Mouse (Mus musculus): Measurements from ENCODE around the gene Trim71. TPM values are rescaled to one million over a fixed set of nuclear protein-coding genes. Genes with fewer than 3 reads are reported as not detected.
A peak's percentile ranks its signal among the peaks of the same experiment; 100 is the strongest.

Gene Trim71
- polyA plus RNA-seq, 1 experiment from 2014 or later, result 1.7 TPM

DNA sequence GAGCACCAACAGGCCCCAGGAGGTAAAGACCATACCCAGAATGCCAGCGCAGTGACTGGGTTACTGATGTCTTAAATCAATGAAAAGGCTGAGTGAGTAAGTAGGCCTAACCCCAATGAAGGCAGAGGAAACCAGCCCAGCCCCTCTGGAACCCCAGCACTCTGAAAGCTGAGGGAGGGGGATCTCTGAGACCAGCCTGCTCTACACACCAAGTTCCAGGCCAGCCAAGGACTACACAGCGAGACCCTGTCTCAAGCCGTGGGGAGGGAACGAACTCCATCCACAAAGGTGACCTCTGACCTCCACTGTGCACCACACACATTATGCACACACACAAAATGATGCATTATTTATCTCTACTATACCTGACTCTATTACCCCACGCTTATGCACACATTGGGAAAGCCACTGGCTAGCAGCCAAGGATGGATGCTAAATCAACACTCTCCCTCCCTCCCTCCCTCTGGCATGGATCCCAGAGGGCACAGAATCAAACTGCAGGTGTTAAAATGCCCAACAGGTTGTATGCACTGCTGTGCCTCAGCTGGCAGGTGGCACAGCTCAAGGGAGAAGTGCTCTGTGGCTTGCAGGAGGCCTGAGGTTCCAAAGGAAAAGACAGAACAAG lies 9.7 kb downstream of the Trim71 start:
- H3K27ac ChIP-seq, result peak overlapping the region; percentile 53
- H3K4me2 ChIP-seq, result no peak overlapping the region
- peak; percentile 66 for ATAC-seq
- H3K4me3 ChIP-seq, result no peak overlapping the region
- H3K36me3 ChIP-seq, result no peaks in the 10 kb centered on the region
- no peak overlapping the region for H3K9ac ChIP-seq
- peaks cover 31% of the 10 kb centered on the region for H3K27me3 ChIP-seq (replicated peaks)
- H3K9me3 ChIP-seq (replicated peaks), result no peaks in the 10 kb centered on the region
- 55% methylated on average over 5 of the region's 5 CpGs for WGBS (ENCODE audit: insufficient replicate concordance)
- H3K4me1 ChIP-seq, result peaks cover 22% of the 10 kb centered on the region

DNA sequence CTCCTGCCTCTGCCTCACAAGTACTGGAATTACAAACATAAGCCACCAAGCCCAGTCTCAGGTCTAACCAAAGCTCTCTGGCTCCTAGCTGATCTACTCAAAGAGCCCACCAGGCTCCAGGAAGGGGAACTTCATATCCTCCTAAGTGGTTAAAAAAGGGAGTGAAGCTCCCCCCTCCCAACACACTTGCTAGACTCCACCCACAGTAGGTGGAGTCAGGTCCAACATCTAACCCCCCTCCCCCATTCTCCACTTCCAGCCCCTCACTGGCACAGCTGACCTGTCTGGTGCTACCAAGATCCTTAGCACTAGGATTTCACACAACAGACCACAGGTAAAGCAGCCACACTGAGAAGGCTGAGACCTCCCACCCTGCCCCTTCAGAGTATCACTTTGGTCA lies 10.3 kb downstream of the Trim71 start:
- H3K27ac ChIP-seq, result peak overlapping the region; percentile 53
- no peak for ATAC-seq

DNA sequence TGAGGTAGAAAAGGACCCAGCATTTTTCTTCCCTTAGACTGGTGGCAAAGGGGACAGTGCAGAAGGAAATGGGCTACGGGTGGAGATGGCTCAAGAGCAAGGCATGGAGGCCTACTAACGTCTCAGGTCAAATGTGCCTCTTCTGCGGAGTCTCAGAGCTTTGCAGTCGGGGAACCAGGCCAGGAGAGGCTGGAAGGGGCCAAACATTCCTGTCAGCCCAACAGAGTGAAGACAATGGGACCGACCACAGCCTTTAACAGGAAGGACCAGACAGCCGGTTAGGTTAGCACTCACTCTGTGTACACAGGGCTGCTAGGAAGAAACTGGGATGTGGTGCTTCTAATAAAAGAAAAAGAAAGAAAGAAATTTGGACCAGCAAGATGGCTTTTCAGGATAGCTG lies 14.1 kb downstream of the Trim71 start:
- Histone ChIP-seq H3K4me2 (no peak overlapping the region), H3K27ac (no peak overlapping the region), H3K4me1 (peaks cover 61% of the 10 kb centered on the region), H3K9me3 (replicated peaks) (no peaks in the 10 kb centered on the region), H3K9ac (no peak overlapping the region), H3K27me3 (replicated peaks) (peaks cover 3% of the 10 kb centered on the region; the same call in 1 of the 2 replicates), H3K36me3 (no peaks in the 10 kb centered on the region), H3K4me3 (no peak overlapping the region)
- no peak for ATAC-seq
- WGBS (ENCODE audit: insufficient replicate concordance), result 27% methylated on average over 6 of the region's 6 CpGs

More for the DNA sequence above, 10.3 kb downstream of the Trim71 start:
- peaks cover 27% of the 10 kb centered on the region for H3K4me1 ChIP-seq
- no peak overlapping the region for H3K9ac ChIP-seq
- H3K9me3 ChIP-seq (replicated peaks), result no peaks in the 10 kb centered on the region
- H3K4me2 ChIP-seq, result no peak overlapping the region
- peaks cover 24% of the 10 kb centered on the region for H3K27me3 ChIP-seq (replicated peaks)
- H3K36me3 ChIP-seq, result no peaks in the 10 kb centered on the region
- H3K4me3 ChIP-seq, result no peak overlapping the region

DNA sequence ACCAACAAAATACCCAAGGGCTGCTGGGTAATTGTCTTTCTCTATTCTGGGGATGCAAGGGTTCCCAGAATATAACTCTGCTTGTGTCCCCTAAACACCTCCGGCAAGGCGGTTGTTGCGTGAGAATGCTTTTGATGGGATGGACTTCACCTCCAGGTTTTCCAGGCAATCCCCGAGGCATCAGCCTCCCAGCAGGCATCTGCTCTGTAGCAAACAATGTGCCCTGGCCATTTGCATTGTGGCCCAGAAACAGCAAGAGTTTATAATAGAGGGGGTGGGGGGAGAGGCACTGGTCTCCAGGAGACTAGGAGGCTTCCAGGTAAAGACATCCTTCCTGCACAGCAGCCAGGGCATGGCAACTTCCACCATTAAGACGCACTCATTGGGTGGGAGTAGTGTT lies 15.1 kb downstream of the Trim71 start:
- H3K9me3 ChIP-seq (replicated peaks), result no peaks in the 10 kb centered on the region
- H3K27me3 ChIP-seq (replicated peaks), result peaks cover 3% of the 10 kb centered on the region; the same call in 1 of the 2 replicates
- peaks cover 67% of the 10 kb centered on the region for H3K4me1 ChIP-seq
- H3K4me3 ChIP-seq, result no peak overlapping the region
- no peak overlapping the region for H3K4me2 ChIP-seq
- no peak overlapping the region for H3K9ac ChIP-seq
- H3K36me3 ChIP-seq, result no peaks in the 10 kb centered on the region
- ATAC-seq, result no peak
- WGBS (ENCODE audit: insufficient replicate concordance), result 64% methylated on average over 5 of the region's 5 CpGs
- H3K27ac ChIP-seq, result 0 out of 2 replicates have a peak overlapping the region, but pooled peaks have one; percentile 54

DNA sequence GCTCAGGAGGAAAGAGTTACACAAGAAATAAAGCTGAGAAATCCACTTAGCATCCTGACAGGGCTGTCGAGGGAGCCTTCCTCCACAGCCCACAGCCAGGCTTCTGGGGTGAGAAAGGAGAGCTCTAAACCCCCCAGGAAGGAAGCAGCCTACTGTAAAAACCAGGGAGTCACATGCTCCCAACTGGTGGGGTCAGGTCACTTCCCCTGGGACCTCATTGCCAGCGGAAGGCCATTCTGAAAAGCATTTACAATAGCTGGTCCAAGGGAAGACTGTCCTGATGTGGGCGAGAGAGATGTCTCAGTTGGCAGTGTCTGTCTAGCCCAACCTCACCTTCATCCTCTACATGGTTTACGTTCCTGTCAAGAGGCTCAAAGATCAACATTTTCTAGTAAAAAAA lies 15.7 kb downstream of the Trim71 start:
- H3K4me1 ChIP-seq, result peaks cover 67% of the 10 kb centered on the region
- H3K4me2 ChIP-seq, result peak overlapping the region; percentile 25
- H3K36me3 ChIP-seq, result no peaks in the 10 kb centered on the region
- WGBS (ENCODE audit: insufficient replicate concordance), result 38% methylated on average over 4 of the region's 4 CpGs
- ATAC-seq, result no peak
- no peak overlapping the region for H3K9ac ChIP-seq
- no peaks in the 10 kb centered on the region for H3K9me3 ChIP-seq (replicated peaks)
- no peak overlapping the region for H3K4me3 ChIP-seq
- H3K27me3 ChIP-seq (replicated peaks), result peaks cover 3% of the 10 kb centered on the region; the same call in 1 of the 2 replicates
- H3K27ac ChIP-seq, result peak overlapping the region; percentile 54

DNA sequence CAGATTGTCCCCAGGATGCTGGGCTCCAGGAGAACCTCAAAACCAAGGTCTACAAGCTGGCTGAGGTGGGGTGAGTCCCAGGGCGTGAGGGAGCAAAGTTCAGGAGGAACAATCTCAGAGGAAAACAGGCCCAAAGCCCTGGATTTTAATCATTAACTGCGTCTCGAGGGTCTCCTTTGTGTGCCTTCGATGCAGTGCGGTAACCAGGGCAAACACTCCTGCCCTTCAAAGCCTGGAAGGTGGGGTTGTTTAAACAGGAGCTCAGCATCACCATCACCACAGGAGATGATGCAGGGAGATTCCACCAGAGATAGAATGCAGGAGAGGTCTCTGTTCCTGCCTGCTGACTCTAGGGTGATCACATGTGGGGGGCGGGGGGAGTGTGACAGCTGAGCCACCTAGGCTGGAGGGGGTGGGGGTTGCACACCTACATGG lies 16.5 kb downstream of the Trim71 start:
- H3K27ac ChIP-seq, result peak overlapping the region; percentile 72

DNA sequence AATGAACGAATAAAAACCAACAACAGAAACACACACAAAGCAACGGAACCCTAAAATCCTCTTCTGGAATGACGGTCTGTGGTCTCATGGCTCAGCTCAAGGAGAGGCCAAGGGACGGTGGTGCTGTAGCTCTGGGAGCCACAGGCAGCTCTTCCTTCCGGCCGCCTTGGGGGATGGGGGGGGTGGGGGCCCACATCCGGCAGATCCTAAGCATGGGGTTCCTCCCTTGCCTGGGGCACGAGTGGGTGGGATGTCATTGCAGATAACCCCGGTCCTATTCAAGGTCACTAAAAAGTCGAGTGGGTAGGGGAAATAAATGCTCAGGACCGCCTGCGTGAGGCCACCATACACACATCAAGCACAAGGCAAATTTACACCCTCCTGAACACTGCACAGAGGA lies 17.4 kb downstream of the Trim71 start:
- WGBS (ENCODE audit: insufficient replicate concordance), result 17% methylated on average over 12 of the region's 12 CpGs
- no peak for ATAC-seq
- Histone ChIP-seq H3K27ac (peak overlapping the region; percentile 72), H3K4me3 (no peak overlapping the region), H3K36me3 (no peaks in the 10 kb centered on the region), H3K9me3 (replicated peaks) (no peaks in the 10 kb centered on the region), H3K27me3 (replicated peaks) (peaks cover 3% of the 10 kb centered on the region; the same call in 1 of the 2 replicates), H3K4me2 (0 out of 2 replicates have a peak overlapping the region, but pooled peaks have one; percentile 6), H3K4me1 (peaks cover 65% of the 10 kb centered on the region), H3K9ac (no peak overlapping the region)

More for the DNA sequence above, 16.5 kb downstream of the Trim71 start:
- no peaks in the 10 kb centered on the region for H3K9me3 ChIP-seq (replicated peaks)
- H3K4me1 ChIP-seq, result peaks cover 65% of the 10 kb centered on the region
- 49% methylated on average over 6 of the region's 6 CpGs for WGBS (ENCODE audit: insufficient replicate concordance)
- H3K4me2 ChIP-seq, result peak overlapping the region; percentile 28
- peak; percentile 63 for ATAC-seq
- no peaks in the 10 kb centered on the region for H3K36me3 ChIP-seq
- peaks cover 3% of the 10 kb centered on the region; the same call in 1 of the 2 replicates for H3K27me3 ChIP-seq (replicated peaks)
- H3K9ac ChIP-seq, result no peak overlapping the region
- no peak overlapping the region for H3K4me3 ChIP-seq

DNA sequence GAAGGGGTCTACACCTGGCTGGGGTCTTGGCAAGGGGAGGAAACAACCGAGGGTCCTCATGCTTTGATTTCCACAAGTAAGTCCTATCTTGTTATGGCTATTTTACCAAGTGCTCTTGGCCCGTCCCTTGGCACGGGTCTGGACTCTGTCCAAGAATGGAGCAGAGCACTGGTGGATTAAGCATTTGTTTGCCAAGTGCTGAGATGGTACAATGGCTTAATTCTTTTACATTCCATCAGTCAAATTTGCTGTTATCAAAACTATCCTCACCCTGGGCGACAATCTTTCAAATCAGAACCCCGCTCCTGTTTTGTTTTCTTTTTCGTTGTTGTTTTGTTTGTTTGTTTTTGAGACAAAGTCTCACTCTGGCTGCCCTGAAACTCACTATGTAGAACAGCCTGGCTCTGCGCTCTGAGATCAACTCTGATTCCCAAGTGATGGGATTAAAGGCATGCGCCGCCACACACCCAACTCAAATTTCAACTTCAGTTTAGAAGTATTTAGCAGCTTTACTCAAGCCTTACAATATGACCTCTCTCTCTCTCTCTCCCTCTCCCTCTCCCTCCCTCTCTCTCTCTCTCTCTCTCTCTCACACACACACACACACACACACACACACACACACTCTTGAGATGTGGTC lies 19.3 kb downstream of the Trim71 start:
- no peak overlapping the region for H3K27ac ChIP-seq
- peaks cover 3% of the 10 kb centered on the region; the same call in 1 of the 2 replicates for H3K27me3 ChIP-seq (replicated peaks)
- no peak overlapping the region for H3K9ac ChIP-seq
- WGBS (ENCODE audit: insufficient replicate concordance), result 56% methylated on average over 9 of the region's 9 CpGs
- no peaks in the 10 kb centered on the region for H3K36me3 ChIP-seq
- H3K4me3 ChIP-seq, result no peak overlapping the region
- peaks cover 71% of the 10 kb centered on the region for H3K4me1 ChIP-seq
- ATAC-seq, result no peak
- no peaks in the 10 kb centered on the region for H3K9me3 ChIP-seq (replicated peaks)
- H3K4me2 ChIP-seq, result no peak overlapping the region

DNA sequence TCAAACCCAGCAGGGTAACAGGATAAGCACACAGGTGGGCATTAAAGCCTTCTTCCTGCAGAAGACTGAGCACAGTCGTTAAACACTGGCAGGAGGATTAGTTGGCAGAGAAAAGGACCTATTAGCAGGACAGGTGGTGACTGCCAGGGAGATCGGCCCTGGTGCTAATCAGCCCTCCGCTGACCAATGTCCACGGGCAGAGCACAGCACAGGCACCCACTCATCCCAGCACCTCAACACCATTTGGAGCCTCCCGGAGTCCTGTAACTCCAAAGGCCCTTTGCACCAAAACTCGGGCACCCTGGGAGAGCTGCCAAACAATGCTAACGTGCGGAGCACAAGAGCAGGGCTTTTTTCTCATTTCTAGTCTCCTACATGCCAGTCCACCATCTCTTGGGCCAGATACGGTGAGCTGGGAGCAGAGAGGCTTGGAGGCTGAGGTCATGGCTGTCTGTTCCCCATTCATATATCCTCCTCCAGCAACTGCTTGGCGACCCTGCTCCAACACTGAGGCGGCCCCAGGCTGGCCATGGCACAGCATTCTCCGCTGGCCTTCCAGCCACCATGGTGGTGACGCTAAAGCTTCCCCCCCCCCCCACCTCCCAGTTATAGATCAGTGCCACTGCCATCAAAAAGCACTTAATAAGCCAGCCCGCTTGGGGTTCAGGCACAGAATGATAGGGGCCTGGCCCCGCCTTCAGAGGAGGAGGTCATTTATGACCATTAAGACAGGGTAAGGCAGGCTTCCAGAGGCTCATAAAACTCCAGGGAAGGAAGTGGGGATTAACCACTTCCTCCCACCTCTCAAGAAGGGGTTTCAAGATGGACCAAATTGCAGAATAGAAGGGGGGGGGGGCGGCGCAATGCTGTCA lies 20.1 kb downstream of the Trim71 start:
- Histone ChIP-seq H3K36me3 (no peaks in the 10 kb centered on the region), H3K4me2 (no peak overlapping the region), H3K9me3 (replicated peaks) (no peaks in the 10 kb centered on the region), H3K4me1 (peaks cover 65% of the 10 kb centered on the region), H3K27me3 (replicated peaks) (peaks cover 3% of the 10 kb centered on the region; the same call in 1 of the 2 replicates), H3K27ac (0 out of 2 replicates have a peak overlapping the region, but pooled peaks have one; percentile 14), H3K4me3 (no peak overlapping the region), H3K9ac (no peak overlapping the region)
- no peak for ATAC-seq
- WGBS (ENCODE audit: insufficient replicate concordance), result 54% methylated on average over 16 of the region's 17 CpGs

DNA sequence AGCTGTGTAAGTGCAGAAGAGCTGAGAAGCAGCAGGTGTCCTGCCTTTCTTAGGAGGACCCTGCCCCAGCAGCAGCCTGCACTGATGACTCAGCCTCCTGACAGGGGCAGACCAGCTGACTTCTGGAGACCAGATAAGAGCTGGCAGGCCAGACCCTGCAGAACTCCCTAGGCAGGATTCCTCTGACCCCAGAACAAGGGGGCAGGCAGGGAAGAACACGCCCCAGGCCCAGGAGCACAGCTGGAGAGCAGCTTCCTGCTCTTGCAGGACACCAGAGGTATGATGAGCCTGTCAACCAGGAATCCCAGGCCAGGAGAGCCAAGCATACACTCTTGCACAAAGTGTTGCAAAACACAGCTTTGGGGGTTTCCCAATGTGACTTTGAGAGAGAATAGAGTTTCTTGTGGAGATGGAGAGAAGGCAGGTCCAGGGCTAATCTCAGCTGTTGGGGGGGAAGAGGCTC lies 22.9 kb downstream of the Trim71 start:
- no peak overlapping the region for H3K9ac ChIP-seq
- no peaks in the 10 kb centered on the region for H3K36me3 ChIP-seq
- peak; percentile 45 for ATAC-seq
- no peak overlapping the region for H3K4me2 ChIP-seq
- peaks cover 57% of the 10 kb centered on the region for H3K4me1 ChIP-seq
- WGBS (ENCODE audit: insufficient replicate concordance), result 24% methylated on average over 1 of the region's 1 CpGs
- H3K27ac ChIP-seq, result no peak overlapping the region
- H3K27me3 ChIP-seq (replicated peaks), result no peaks in the 10 kb centered on the region
- no peaks in the 10 kb centered on the region for H3K9me3 ChIP-seq (replicated peaks)
- H3K4me3 ChIP-seq, result no peak overlapping the region

DNA sequence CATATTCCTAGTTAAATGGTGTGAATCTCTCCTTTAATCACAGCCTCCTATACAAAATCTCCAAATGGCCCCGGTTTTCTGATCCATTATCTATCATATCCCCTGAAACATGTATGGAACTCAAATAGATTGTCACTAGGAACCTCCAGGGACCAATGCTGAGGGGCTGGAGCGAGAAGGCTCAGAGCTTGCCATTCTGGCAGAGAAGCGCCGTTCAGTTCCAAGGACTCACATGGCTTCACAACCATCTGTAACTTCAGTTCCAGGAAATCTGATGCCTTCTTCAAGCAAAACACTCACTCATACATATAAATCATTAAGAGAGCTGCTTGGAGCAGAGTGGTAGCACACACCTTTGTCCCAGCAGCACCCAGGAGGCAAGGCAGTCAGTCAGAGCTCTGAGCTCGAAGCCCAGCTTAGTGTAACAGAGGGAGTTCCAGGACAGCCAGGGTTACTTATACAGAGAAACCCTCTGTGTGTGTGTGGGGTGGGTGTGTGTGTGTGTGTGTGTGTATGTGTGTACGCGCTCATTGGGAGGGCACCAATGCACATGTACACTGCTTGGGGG lies 25.1 kb downstream of the Trim71 start:
- Histone ChIP-seq H3K27me3 (replicated peaks) (no peaks in the 10 kb centered on the region), H3K4me2 (no peak overlapping the region), H3K36me3 (no peaks in the 10 kb centered on the region), H3K27ac (no peak overlapping the region), H3K9me3 (replicated peaks) (no peaks in the 10 kb centered on the region), H3K9ac (no peak overlapping the region), H3K4me1 (peaks cover 42% of the 10 kb centered on the region), H3K4me3 (no peak overlapping the region)
- no peak for ATAC-seq
- WGBS (ENCODE audit: insufficient replicate concordance), result 80% methylated on average over 7 of the region's 7 CpGs
